Mouse (Mus musculus) ES-E14 (cell line): ENCODE data around the gene Ednra.

ENCODE experiments used
- CHD2 ChIP-seq: IDR thresholded peaks from 2 replicates; pipeline ENCODE4 v1.6.1; 2014; ENCODE audit warnings: mild to moderate bottlenecking, low read depth, low read length, inconsistent platforms
- HCFC1 ChIP-seq: IDR thresholded peaks from 2 replicates; pipeline ENCODE4 v1.6.1; 2012; ENCODE audit warnings: low read length, inconsistent platforms, borderline replicate concordance; ENCODE audit not compliant: insufficient read depth
- MAFK ChIP-seq: IDR thresholded peaks from 2 replicates; pipeline ENCODE4 v1.6.1; 2014; ENCODE audit warnings: mild to moderate bottlenecking, low read depth, low read length, inconsistent platforms; ENCODE audit not compliant: insufficient read depth
- ZC3H11A ChIP-seq: IDR thresholded peaks from 2 replicates; pipeline ENCODE4 v1.6.1; 2012; ENCODE audit warnings: low read depth, mild to moderate bottlenecking, inconsistent platforms, low read length, borderline replicate concordance
- ZNF384 ChIP-seq: IDR thresholded peaks from 2 replicates; pipeline ENCODE4 v1.6.1; 2012; ENCODE audit warnings: low read depth, low read length, inconsistent platforms

- TF ChIP-seq MAFK: no peak
- TF ChIP-seq HCFC1: no peak
- no peak for TF ChIP-seq CHD2
- no peak for TF ChIP-seq ZNF384
- TF ChIP-seq ZC3H11A: no peak
These were observed 9.5 kb upstream of the Ednra start for GRCm38 (mm10) chr8:77733792-77734191.
